Mouse (Mus musculus): ENCODE measurements around the gene Tnc. TPM values are rescaled to one million over a fixed set of nuclear protein-coding genes. Genes with fewer than 3 reads are reported as not detected.

Tnc gene
- total RNA-seq, 1 experiment = 31.3 TPM

DNA sequence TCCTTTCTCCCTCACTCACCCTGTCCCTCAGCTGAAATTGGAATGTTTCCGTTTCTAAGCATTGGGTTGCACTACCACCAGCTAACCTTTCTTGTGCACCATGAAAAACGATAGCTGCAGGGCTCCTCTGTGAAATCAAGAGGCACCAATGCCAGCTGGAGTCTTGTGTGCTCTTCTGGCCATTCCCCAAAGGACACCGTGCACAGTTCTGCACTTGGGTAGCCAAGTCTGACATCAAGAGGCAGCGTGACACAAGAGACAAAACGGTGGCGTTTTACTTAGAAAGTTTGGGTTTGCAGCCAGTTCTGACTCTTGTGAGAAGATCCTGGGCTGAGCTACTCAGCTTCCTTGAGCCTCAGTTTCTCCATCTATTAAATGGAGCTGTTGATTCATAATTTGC lies 3.4 kb downstream of the Tnc start:
- Histone ChIP-seq H3K36me3 (ENCODE audit: control insufficient read depth, insufficient read depth, low read length, poor library complexity, severe bottlenecking) (no peaks in the 10 kb centered on the region), H3K27ac (ENCODE audit: insufficient read depth, low read depth, low read length, poor library complexity, severe bottlenecking) (no peak overlapping the region), H3K4me3 (ENCODE audit: insufficient read depth in 1 of 2, low read depth in 1 of 2, low read length in 2 of 2, poor library complexity in 1 of 2, severe bottlenecking in 1 of 2) (no peak overlapping the region), H3K9ac (ENCODE audit: insufficient read depth, low read depth, low read length, poor library complexity, severe bottlenecking) (no peak overlapping the region), H3K4me1 (ENCODE audit: control insufficient read depth in 2 of 2, insufficient read depth in 2 of 2, low read length in 2 of 2, poor library complexity in 1 of 2) (peaks cover 0 to 2% of the 10 kb centered on the region in 2 experiments; a peak in 1 of 4 replicates), H3K9me3 (ENCODE audit: control insufficient read depth, insufficient read depth, low read depth, low read length) (no peaks in the 10 kb centered on the region)
- TF ChIP-seq ZC3H11A (IDR thresholded peaks at IDR 0.05; ENCODE audit: borderline replicate concordance, low read depth, low read length) (no peak), MAFK (IDR thresholded peaks at IDR 0.05; ENCODE audit: insufficient read depth, low read depth, low read length) (no peak), ZNF384 (IDR thresholded peaks at IDR 0.05; ENCODE audit: low read depth, low read length) (no peak), HCFC1 (IDR thresholded peaks at IDR 0.05; ENCODE audit: borderline replicate concordance, insufficient read depth, low read length) (no peak), CHD2 (IDR thresholded peaks at IDR 0.05; ENCODE audit: low read depth, low read length) (no peak)
- in situ Hi-C loops (cut with MboI; ENCODE audit: low sequenced_read_pairs in 2 of 2, unreplicated experiment in 2 of 2) = no loop called here
- DNase-seq (ENCODE audit: low read depth, low spot score) = no peak

GRCm38 (mm10) chr4:64039091-64039490 lies 7.7 kb downstream of the Tnc start:
- Histone ChIP-seq H3K9me3 (ENCODE audit: control insufficient read depth, insufficient read depth, low read depth, low read length) (no peaks in the 10 kb centered on the region), H3K9ac (ENCODE audit: insufficient read depth, low read depth, low read length, poor library complexity, severe bottlenecking) (no peak overlapping the region), H3K4me1 (ENCODE audit: control insufficient read depth in 2 of 2, insufficient read depth in 2 of 2, low read length in 2 of 2, poor library complexity in 1 of 2) (no peaks in the 10 kb centered on the region), H3K27ac (ENCODE audit: insufficient read depth, low read depth, low read length, poor library complexity, severe bottlenecking) (no peak overlapping the region), H3K36me3 (ENCODE audit: control insufficient read depth, insufficient read depth, low read length, poor library complexity, severe bottlenecking) (no peaks in the 10 kb centered on the region), H3K4me3 (ENCODE audit: insufficient read depth in 1 of 2, low read depth in 1 of 2, low read length in 2 of 2, poor library complexity in 1 of 2, severe bottlenecking in 1 of 2) (no peak overlapping the region)
- TF ChIP-seq HCFC1 (IDR thresholded peaks at IDR 0.05; ENCODE audit: borderline replicate concordance, insufficient read depth, low read length) = no peak
- TF ChIP-seq ZC3H11A (IDR thresholded peaks at IDR 0.05; ENCODE audit: borderline replicate concordance, low read depth, low read length) = no peak
- no peak for TF ChIP-seq MAFK (IDR thresholded peaks at IDR 0.05; ENCODE audit: insufficient read depth, low read depth, low read length)
- no peak for TF ChIP-seq CHD2 (IDR thresholded peaks at IDR 0.05; ENCODE audit: low read depth, low read length)
- no peak for TF ChIP-seq ZNF384 (IDR thresholded peaks at IDR 0.05; ENCODE audit: low read depth, low read length)
- in situ Hi-C loops (cut with MboI; ENCODE audit: low sequenced_read_pairs in 2 of 2, unreplicated experiment in 2 of 2) = no loop called here
- no peak for DNase-seq (ENCODE audit: low read depth, low spot score)

- no peak overlapping the region for H3K4me3 ChIP-seq (ENCODE audit: insufficient read depth in 1 of 2, low read depth in 1 of 2, low read length in 2 of 2, poor library complexity in 1 of 2, severe bottlenecking in 1 of 2)
- no peaks in the 10 kb centered on the region for H3K9me3 ChIP-seq (ENCODE audit: control insufficient read depth, insufficient read depth, low read depth, low read length)
- no peak overlapping the region for H3K9ac ChIP-seq (ENCODE audit: insufficient read depth, low read depth, low read length, poor library complexity, severe bottlenecking)
- no peaks in the 10 kb centered on the region for H3K36me3 ChIP-seq (ENCODE audit: control insufficient read depth, insufficient read depth, low read length, poor library complexity, severe bottlenecking)
- H3K4me1 ChIP-seq (ENCODE audit: control insufficient read depth in 2 of 2, insufficient read depth in 2 of 2, low read length in 2 of 2, poor library complexity in 1 of 2) = no peaks in the 10 kb centered on the region
- TF ChIP-seq ZC3H11A (IDR thresholded peaks at IDR 0.05; ENCODE audit: borderline replicate concordance, low read depth, low read length) (no peak), HCFC1 (IDR thresholded peaks at IDR 0.05; ENCODE audit: borderline replicate concordance, insufficient read depth, low read length) (no peak), ZNF384 (IDR thresholded peaks at IDR 0.05; ENCODE audit: low read depth, low read length) (no peak), CHD2 (IDR thresholded peaks at IDR 0.05; ENCODE audit: low read depth, low read length) (no peak)
- in situ Hi-C loops (cut with MboI; ENCODE audit: low sequenced_read_pairs in 2 of 2, unreplicated experiment in 2 of 2) = no loop called here
- no peak overlapping the region for H3K27ac ChIP-seq (ENCODE audit: insufficient read depth, low read depth, low read length, poor library complexity, severe bottlenecking)
- no peak for DNase-seq (ENCODE audit: low read depth, low spot score)
These were observed 9.3 kb downstream of the Tnc start for GRCm38 (mm10) chr4:64037513-64037912.

DNA sequence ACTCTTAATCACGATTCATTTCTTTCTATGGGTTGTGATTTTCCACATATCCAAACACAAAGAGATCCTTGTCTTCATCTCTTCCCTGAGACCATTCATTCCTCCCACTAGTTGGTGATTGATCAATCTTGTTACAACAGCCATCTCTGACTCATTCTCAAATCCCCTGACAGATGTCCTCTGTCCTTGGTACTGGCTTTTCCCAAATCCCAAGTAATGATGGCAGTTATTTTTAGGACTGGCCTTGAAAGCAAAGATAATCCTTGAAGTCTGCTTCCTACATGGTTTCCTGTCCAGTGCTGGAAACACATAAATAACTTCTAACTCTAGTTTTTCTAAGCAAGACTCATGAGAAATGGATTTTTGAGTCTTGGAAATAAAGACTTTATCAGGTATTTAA lies 12.1 kb downstream of the Tnc start:
- Histone ChIP-seq H3K9ac (ENCODE audit: insufficient read depth, low read depth, low read length, poor library complexity, severe bottlenecking) (no peak overlapping the region), H3K9me3 (ENCODE audit: control insufficient read depth, insufficient read depth, low read depth, low read length) (no peaks in the 10 kb centered on the region), H3K36me3 (ENCODE audit: control insufficient read depth, insufficient read depth, low read length, poor library complexity, severe bottlenecking) (no peaks in the 10 kb centered on the region), H3K4me3 (ENCODE audit: insufficient read depth in 1 of 2, low read depth in 1 of 2, low read length in 2 of 2, poor library complexity in 1 of 2, severe bottlenecking in 1 of 2) (no peak overlapping the region), H3K4me1 (ENCODE audit: control insufficient read depth in 2 of 2, insufficient read depth in 2 of 2, low read length in 2 of 2, poor library complexity in 1 of 2) (no peaks in the 10 kb centered on the region), H3K27ac (ENCODE audit: insufficient read depth, low read depth, low read length, poor library complexity, severe bottlenecking) (no peak overlapping the region)
- no peak for TF ChIP-seq CHD2 (IDR thresholded peaks at IDR 0.05; ENCODE audit: low read depth, low read length)
- no peak for TF ChIP-seq HCFC1 (IDR thresholded peaks at IDR 0.05; ENCODE audit: borderline replicate concordance, insufficient read depth, low read length)
- no peak for TF ChIP-seq ZC3H11A (IDR thresholded peaks at IDR 0.05; ENCODE audit: borderline replicate concordance, low read depth, low read length)
- no peak for TF ChIP-seq ZNF384 (IDR thresholded peaks at IDR 0.05; ENCODE audit: low read depth, low read length)
- TF ChIP-seq MAFK (IDR thresholded peaks at IDR 0.05; ENCODE audit: insufficient read depth, low read depth, low read length) = no peak
- in situ Hi-C loops (cut with MboI; ENCODE audit: low sequenced_read_pairs in 2 of 2, unreplicated experiment in 2 of 2) = no loop called here
- no peak for DNase-seq (ENCODE audit: low read depth, low spot score)

- Histone ChIP-seq H3K27ac (ENCODE audit: insufficient read depth, low read depth, low read length, poor library complexity, severe bottlenecking) (no peak overlapping the region), H3K9me3 (ENCODE audit: control insufficient read depth, insufficient read depth, low read depth, low read length) (no peaks in the 10 kb centered on the region), H3K9ac (ENCODE audit: insufficient read depth, low read depth, low read length, poor library complexity, severe bottlenecking) (no peak overlapping the region), H3K4me1 (ENCODE audit: control insufficient read depth in 2 of 2, insufficient read depth in 2 of 2, low read length in 2 of 2, poor library complexity in 1 of 2) (no peaks in the 10 kb centered on the region), H3K36me3 (ENCODE audit: control insufficient read depth, insufficient read depth, low read length, poor library complexity, severe bottlenecking) (no peaks in the 10 kb centered on the region), H3K4me3 (ENCODE audit: insufficient read depth in 1 of 2, low read depth in 1 of 2, low read length in 2 of 2, poor library complexity in 1 of 2, severe bottlenecking in 1 of 2) (no peak overlapping the region)
- TF ChIP-seq HCFC1 (IDR thresholded peaks at IDR 0.05; ENCODE audit: borderline replicate concordance, insufficient read depth, low read length) = no peak
- no peak for TF ChIP-seq MAFK (IDR thresholded peaks at IDR 0.05; ENCODE audit: insufficient read depth, low read depth, low read length)
- no peak for TF ChIP-seq ZNF384 (IDR thresholded peaks at IDR 0.05; ENCODE audit: low read depth, low read length)
- TF ChIP-seq ZC3H11A (IDR thresholded peaks at IDR 0.05; ENCODE audit: borderline replicate concordance, low read depth, low read length) = no peak
- no peak for TF ChIP-seq CHD2 (IDR thresholded peaks at IDR 0.05; ENCODE audit: low read depth, low read length)
- in situ Hi-C loops (cut with MboI; ENCODE audit: low sequenced_read_pairs in 2 of 2, unreplicated experiment in 2 of 2) = no loop called here
- DNase-seq (ENCODE audit: low read depth, low spot score) = no peak
These were observed 13.6 kb downstream of the Tnc start for GRCm38 (mm10) chr4:64033191-64033590.

All from ES-E14 (cell line).